Mouse (Mus musculus) stomach, postnatal 0 days (tissue): ENCODE measurements around the gene Stom.

Source experiments
- CTCF ChIP-seq: IDR thresholded peaks from 2 replicates; pipeline ENCODE4 v1.5.1; 2016; ENCODE audit warnings: antibody characterized with exemption, low read depth, mild to moderate bottlenecking, moderate library complexity
- EP300 ChIP-seq: optimal IDR thresholded peaks from 2 replicates; pipeline ENCODE3; 2016; ENCODE audit warnings: antibody characterized with exemption

DNA sequence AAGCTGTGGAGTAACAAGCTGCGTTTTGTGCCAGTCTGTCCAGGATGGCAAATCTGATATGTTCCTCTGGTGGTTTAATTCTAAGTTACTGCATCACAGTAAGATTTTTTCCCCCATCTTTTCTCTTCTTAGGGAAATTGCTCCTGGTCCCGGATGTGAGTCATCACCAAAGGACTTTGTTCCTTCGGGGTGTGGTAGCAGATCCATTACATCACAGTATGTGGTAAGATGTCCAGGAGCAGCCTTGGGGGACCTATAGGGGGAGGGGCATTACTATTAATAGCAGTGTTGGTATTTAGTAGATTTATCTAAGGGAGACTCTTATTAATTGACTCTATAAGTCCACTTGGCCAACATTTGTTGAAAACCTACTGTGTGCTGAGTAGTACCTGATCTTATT, 5.8 kb upstream of the Stom start:
- TF ChIP-seq CTCF = no peak
- TF ChIP-seq EP300 = no peak
